Mouse (Mus musculus) skeletal muscle tissue, adult 2 months (tissue): ENCODE results near the gene Mbl2.
"Not testable (repeated sequence)": the region's sequence is repeated elsewhere in the genome, so short reads cannot be mapped to it uniquely, and the experiment has no call there.

Source experiments
- DNase-seq: peaks from one replicate; pipeline ENCODE4 v3.0.0-alpha.2; 2012; ENCODE audit warnings: low read depth, low spot score

Mbl2 gene

DNA sequence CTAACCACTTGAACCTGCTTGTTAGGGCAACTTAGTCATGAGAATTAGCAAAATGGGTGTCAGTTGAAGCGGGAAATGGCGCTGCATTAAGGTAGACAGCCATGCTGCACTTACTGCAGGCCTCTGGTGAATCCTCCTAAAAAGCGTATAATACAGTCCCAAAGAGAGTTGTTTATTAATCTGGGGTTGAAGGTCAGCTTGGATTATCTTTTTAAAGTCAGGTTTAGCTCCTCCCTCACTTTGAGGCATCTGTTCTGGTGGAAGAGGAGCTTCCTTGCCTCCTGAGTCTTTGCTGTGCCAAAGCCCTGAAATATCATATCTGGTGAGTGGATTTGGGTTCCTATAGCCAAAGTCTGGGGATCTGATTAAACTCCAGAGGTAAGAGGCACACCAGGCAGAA, at the start of gene Mbl2:
TSS of gene Mbl2 (plus strand) at position 252 of the 400 bp plus-strand sequence.
- no peak for DNase-seq

DNA sequence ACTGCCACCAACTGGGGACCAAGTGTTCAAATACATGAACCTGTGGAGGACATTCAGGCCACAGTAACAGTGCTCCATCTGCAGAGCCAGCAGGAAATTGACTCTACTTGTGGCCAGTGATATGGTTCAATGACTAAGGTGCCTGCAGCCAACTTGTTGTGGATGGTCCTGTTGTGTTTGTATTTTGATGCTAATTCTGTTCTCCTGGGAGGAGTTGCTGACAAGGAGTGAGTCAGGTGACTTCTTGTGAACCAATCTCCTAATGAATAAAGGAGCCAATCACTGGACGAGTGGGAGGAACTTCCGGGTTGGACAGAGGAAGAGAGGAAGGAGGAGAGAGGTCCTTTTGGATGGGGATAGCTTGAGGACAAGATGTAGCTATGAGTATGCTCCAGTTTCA, 47.2 kb upstream of the Mbl2 start:
- DNase-seq: no peak

DNA sequence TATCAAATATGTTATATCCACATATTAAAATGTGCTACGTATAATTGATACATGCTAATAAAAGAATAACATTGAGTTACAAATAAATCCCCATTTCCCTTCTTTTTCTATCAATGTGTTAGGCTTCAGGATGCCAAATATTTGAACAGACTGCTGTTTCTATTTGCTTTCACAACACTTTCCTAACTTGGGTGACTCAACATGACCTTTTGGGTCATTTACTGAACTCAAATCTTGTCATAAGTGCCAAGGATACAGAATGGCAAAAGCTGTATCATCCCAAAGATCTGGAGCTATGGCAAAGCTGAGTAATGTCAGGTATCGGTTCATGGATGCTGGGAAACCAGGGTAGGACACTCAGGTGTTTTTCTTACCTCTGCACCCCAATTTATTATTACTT, 45.5 kb upstream of the Mbl2 start:
- DNase-seq: no peak

DNA sequence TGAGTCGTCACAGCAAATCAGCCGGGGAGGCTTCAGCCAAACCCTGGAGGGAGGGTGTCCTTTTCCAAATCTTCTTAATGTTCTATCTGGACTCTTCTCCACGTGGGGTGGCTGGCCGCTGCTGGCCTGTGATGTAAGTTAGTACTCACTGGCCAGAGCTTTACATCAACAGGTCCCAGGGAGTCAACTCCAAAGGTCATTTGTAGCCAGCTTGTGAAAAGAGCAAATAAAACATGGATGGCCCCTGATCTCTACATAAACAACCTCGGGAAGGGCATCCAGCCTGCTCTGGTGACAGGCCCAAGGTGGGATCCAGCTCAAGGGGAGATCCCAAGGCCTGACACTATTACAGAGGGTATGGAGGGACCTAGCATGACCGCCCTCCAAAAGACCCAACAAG, 37.7 kb upstream of the Mbl2 start:
- DNase-seq: no peak

DNA sequence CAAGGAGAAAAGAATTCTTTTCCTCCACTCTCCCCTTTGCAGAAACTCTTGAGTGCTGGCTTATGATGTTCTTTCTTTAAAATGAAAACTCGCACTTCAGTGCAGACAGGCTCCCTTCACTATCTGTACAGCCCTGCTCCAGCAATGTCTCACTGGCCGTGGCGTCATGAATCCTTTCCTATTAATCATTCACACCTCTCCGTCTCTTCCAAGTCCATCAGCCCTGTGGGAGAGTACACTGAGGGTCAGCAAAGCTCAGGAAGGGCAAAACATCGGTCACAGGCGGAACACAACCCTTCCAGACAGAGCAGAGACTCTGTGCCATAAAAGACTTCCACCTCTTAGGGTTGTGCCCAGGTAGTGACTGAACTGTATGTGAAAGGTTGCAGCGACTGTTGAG, 30.6 kb upstream of the Mbl2 start:
- no peak for DNase-seq

DNA sequence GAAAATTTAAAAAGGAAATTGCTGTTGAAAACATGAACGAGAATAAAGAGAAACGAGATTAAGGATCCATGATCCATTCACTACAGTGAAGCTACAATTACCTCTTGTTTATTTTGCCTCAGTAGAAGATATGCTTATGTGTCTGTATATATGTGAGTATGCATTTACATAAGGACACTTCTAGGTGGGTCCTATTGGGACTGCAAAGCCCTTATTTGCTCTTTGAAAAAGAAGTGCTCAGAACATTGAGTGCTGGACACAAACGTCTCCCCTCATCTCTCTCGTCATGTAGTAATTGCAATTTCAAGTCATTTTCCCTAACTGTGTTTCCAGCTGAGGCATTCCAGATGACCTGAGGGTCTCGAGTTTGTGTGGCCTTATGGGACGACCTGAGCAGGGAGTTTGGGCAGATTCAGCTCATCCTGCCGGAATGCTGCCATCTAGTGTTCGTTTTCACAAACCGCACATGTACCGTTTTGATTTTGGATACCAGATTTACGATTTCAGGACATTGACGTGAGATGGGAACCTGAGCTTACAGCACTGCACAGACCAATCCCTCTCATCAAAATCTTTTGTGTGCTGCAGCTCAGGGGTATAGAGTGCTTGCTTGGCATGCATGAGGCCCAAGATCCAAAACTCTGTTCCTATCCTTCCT, 27.5 kb upstream of the Mbl2 start:
- peak; percentile 11 for DNase-seq

DNA sequence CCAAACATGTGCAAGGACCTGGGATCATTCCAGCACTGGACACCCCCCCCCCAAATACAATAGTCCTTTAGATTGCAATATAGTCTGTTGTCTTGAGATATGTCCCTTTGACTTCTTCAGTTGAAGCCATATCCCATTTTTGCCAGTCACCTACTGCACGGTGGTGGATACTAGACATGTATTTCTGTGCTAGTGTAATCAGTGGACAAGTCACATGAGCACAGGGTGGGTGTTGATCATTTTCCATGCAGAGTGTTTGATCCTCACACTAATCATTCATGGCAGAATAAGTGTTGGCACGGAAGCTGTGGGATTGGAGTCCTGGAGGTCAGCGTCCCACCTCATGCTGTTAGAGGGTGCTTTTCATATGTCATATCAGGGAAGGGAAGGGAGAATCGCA, 26.9 kb upstream of the Mbl2 start:
- DNase-seq: no peak

DNA sequence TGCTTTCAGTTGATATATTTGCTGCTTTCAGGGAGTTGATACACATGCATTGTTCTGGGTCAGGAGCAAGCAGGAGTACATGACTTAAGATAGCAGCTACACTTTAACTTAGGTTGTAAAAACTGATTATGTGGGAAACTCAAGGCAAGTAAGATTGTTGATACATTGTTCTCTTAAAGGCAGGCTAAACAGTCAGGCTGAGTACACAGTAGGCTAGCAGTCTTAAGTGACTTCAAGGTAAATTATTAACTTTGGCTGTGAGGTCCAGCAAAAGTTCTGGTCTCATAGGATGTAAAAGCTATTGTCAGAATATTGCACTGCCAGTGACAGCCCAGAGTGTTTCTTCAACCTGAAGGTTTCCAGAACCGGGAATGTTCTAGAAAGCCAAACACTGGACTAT, 25.8 kb upstream of the Mbl2 start:
- DNase-seq: no peak

DNA sequence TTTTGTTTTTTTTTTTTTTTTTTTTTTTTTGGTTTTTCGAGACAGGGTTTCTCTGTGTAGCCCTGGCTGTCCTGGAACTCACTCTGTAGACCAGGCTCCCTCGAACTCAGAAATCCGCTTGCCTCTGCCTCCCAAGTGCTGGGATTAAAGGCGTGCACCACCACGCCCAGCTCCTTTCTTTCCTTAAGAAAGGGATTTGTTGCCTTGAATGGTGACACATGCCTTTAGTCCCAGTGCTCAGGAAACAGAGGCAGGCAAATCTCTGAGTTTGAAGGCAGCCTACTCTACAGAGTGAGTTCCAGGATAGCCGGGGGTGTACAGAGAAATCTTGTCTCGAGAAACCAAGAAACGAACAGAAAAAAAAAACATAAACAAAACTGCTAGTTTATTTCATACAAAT, 23.7 kb upstream of the Mbl2 start:
- DNase-seq: not testable (repeated sequence)

DNA sequence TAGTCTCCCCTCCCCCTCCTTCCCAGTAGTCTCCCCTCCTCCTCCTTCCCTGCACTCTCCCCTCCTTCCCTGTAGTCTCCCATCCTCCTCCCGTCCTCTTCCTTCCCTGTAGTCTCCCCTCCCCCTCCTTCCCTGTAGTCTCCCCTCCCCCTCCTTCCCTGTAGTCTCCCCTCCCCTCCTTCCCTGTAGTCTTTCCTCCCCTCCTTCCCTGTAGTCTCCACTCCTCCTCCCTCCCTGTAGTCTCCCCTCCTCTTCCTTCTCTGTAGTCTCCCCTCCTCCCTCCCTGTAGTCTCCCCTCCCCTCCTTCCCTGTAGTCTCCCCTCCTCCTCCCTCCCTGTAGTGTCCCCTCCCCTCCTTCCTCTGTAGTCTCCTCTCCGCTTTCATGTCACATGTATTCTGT, 18.7 kb upstream of the Mbl2 start:
- no peak for DNase-seq

DNA sequence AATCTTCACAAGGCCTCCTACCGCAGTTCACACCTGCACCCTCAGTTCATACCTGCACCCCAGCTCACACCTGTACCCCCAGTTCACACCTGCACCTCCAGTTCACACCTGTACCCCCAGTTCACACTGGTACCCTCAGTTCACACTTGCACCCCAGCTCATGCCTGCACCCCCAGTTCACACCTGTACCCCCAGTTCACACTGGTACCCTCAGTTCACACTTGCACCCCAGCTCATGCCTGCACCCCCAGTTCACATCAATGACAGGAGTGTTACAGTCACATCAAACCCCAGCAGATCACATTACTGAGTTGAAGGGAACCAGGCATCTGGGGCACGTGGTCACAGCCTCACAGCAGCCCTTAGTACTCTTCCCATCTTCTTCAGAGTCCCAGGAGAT, 17.0 kb upstream of the Mbl2 start:
- not testable (repeated sequence) for DNase-seq

DNA sequence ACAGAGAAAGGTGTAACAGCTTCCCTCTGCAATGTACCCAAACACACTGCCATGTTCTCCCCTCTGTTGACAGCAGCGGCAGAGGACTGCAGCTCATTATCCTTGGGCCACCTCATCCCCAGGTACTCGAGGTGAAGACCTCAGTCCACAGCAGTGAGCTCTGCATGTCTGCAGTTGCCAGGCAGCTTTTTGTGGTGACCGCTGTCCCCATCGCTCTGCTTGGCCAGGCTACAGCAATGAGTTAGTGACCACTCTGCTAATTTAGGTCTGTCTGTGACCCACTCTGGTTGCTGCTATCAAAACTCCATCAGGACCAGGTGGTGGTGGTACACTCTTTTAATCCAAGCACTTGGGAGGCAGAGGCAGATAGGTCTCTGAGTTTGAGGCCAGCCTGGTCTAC, 16.6 kb upstream of the Mbl2 start:
- no peak for DNase-seq

DNA sequence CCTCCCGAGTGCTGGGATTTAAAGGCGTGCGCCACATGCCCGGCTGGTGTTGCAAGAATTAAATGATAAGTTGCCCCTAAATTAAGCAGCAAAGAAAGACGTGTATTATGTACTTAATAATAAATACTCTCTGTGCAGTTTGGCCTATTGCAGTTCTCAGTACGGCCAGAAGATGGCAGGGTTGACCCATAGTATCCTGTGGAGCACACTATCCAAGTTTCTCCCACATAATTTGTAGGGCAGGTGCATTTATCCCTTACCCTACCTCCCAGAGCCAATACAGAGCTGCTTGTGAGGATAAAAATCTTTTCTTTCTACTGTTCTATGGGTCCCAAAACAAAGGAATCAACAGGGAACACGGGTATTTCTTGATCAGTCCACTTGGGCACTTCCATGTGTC, 15.4 kb upstream of the Mbl2 start:
- peak; percentile 5 for DNase-seq

DNA sequence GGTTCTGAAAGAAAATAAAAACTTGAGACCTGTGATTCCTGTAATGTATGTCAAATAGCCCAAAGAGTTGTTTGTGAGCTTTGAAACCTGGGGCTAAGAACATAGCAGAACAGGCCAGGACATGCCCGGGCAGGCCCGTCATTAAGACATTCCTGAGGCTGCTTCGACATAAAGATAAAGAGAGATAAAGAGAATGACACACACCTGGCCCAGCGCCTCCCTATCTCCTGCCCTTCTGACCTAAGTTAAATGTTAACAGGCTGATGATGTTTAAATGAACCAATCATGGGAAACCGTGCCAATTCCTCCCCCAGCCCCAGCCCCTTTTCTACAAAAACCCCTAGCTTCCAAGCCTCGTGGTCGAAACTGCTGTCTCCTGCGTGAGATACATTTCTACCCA, 10.1 kb upstream of the Mbl2 start:
- DNase-seq: not testable (repeated sequence)

DNA sequence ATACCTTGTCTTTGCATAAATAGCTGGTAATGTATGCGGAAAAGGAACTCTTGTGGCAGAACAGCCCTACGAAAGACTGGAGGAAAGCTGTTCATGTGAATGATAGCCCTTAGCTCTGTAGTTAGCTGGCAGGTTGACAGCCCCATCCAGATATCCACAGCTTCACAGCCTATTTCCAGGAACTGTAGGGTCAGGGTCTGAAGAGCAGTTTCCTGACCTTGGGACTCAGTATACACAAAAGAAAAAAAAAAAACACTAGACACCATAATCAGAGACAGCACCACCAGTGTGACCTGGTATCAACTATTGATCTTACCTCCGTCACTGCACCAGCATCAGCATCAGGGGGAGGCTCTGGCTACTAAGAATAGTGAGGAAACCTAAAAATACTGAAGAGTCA, 3.3 kb upstream of the Mbl2 start:
- DNase-seq: no peak

DNA sequence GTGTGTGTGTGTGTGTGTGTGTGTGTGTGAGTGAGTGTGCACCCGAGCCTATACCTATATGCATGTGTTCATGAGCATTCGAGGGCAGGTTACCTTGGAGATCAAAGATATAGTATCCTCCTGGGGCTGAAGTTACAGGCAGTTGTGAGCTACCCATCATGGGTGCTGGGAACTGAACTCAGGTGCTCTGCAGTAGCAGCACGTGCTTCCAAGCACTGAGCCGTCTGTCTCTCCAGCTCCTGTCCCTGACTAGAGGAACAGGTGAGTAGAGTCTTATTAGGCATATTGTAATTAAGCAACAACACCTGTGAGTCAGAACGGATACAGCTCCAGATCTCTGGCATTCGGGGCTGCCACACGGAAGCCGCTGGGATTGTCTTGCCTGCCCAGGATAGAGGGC, 1.7 kb downstream of the Mbl2 start:
- DNase-seq: no peak

DNA sequence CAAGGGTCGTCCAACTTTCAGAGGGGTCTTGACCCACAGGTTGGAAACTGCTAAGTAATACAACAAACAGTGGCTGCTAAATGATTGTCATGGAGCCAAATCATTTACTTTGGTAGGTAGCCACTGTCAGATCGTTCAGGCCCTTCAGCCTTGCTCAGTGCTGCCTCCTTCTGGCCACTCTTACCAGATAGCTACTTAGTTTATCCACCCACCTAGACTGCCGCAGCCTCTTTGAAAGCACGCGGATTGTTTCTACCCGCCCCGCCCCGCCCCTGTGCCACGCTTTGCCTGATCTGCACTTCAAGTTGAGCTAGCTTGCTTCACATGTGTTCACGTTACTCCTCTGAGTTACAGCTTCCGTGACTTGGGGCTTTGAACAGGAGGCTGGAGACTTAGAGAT, 14.6 kb downstream of the Mbl2 start:
- DNase-seq: no peak

DNA sequence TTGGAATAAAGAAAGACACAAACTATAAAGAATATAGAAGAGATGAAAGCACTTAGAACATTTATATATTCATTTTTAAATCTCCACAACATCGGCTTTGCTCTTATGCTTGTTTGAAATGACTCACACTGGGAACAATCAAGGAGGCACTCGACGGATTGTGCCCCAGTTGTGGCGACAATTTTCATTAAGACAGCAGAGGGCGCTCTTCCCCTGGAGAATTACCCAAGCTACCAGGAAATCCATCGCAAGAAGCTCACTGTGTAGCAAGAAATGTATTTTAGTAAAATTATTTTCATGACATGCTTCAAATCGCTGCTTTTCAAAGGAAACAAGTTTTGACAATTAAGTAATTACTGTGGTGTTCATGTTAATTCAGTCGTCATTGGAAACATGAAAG, 16.1 kb downstream of the Mbl2 start:
- peak; percentile 10 for DNase-seq

DNA sequence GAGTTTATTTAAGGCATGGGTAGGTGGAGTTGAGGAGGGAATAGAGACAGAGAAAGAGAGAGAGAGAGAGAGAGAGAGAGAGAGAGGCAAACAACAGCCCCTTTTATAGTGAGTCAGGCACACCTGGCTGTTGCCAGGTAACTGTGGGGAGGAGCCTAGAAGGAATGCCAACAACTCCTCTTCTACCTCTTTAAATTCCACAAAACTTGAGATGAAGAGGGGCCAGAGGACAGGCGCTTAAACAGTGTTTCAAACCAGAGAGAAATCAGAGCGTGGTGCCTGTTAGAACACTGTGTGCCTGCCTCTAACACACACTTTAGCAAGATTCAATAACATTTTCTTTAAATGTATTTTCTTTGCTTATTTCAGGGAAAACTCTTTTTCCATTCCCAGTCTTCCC, 19.5 kb downstream of the Mbl2 start:
- DNase-seq: no peak

DNA sequence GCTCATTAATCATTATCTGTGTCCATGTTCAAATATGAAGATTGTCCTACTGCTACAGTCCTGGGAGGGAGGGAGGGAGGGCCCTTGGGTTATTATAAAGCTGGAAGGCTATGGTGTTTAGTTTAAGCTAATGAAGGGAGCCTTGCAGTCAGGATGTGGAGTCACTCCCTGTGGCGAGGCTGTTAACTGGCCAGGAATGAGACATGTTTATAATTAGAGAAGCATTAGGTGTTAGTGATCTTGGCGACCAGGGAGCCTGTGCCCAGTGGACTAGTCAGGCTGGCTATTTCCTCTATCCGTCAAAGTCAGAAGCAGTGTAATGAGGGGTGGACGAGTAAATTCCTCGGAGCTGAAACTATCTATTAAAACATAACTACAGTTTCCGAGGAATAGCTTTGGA, 23.6 kb downstream of the Mbl2 start:
- no peak for DNase-seq

DNA sequence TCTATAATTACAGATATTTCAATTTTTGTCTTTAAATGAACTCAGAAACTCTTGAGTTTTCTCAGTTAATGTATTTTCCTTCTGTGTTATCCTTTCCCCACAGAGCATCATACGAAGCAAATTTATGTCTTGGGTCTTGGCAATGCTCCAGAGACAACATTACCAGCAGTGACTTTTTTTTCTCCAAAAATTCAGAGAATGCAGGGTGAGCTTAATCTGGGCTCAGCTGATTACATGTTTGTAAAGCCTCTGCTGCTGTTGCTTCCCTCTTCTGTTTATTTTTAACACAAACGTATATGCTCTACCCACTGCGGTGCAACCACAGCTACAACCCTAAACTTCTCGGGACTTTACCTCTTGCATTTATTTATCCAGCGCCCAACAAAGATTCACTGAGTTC, 48.4 kb downstream of the Mbl2 start:
- no peak for DNase-seq

DNA sequence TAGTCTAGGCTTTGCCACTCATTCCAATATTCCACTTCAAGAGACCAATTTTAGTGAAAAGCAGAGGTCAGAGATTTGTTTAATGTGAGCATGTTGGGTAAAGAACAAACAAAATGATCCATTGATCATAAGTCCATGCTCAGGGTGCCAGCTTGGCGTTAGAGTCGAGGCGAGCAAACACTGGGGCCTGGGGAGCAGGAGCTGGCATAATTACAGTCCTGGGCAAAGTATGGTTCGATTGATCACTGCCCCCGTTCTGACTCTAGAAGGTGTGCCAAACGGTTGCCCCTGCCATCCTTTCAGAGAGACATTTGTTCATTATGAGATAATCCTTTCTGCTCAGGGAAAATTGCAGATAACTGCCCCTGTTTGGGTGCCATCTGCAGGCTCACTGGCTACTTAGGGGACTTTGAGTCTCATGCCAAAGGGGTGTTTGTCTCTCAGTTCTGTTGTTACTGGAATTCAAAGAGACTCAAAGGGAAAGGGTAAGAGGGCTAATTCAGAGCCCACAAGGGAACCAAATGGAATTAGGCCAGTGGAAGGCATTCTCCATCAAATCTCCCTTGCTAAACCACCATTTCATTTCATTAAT, 55.3 kb downstream of the Mbl2 start:
- no peak for DNase-seq
